Comparison of ENCODE assay signal across 24 mouse cellular contexts in the genomic region with DNA sequence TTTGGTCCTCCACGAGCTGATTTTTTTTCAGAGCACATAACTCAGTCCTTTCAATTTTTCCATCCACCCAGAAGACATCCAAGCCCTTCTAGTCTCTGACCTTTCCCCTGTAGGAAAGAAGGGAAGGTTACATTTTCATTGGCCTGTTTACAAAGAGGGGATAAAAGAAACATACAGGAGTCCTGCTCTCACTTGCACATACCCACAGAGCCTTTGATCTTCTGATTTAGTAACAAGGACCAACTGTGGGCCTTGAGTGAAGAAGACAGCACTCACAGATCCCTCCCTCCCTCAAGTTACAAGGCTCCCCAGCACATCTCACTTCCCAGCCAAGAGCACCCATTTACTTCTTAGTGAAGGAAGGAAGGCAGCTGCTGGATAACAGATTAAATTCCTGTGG. TPM values are rescaled to one million over a fixed set of nuclear protein-coding genes. Genes with fewer than 3 reads are reported as not detected.
DNase-seq lines count a peak whose midpoint lies in the region; ATAC-seq and TF ChIP-seq lines count a peak whose summit lies in the region.
"Had no signal": no experiment of that assay in that cellular context is flagged by ENCODE, and none has a peak within 500 bp of the region (broad histone marks: within the 10 kb centered on the region; RNA-seq: fewer than 3 reads in every experiment).

No protein-coding gene starts in this region.

- DNase-seq in kidney, postnatal 0 days (ENCODE audit: low spot score), result peak; percentile 16
- DNase-seq in kidney, postnatal 14 days, result no peak
- DNase-seq in MEL (ENCODE audit: low read depth, low spot score), result peak; percentile 27
- peak; percentile 29 for DNase-seq in forebrain, embryonic 14.5 days (ENCODE audit: low spot score)
- no peak for DNase-seq in adrenal gland, postnatal 10 days
- DNase-seq: adrenal gland, adult 2 months; cerebellum, adult 8-10 months; cerebellum, postnatal 36 days; embryo, embryonic 11 days; kidney, adult 2 months; lung, postnatal 36 days; right cerebral cortex, postnatal 25 days had no signal

- WGBS in forebrain, embryonic 12.5 days, result 5% methylated on average over 1 of the region's 1 CpGs
- WGBS in forebrain, embryonic 15.5 days, result 7% methylated on average over 1 of the region's 1 CpGs
- WGBS in kidney, postnatal 0 days, result 13% methylated on average over 1 of the region's 1 CpGs
- WGBS in forebrain, embryonic 14.5 days, result 0% methylated on average over 1 of the region's 1 CpGs

- no peak for TF ChIP-seq CTCF in kidney, postnatal 0 days (IDR thresholded peaks at IDR 0.05; ENCODE audit: low read depth)
- TF ChIP-seq CTCF in MEL (IDR thresholded peaks at IDR 0.05 in 2 of 3, conservative IDR thresholded peaks at IDR 0.05 in 1 of 3; ENCODE audit: control insufficient read depth in 1 of 3, insufficient read depth in 1 of 3, low read depth in 2 of 3, low read length in 3 of 3, poor library complexity in 1 of 3, severe bottlenecking in 1 of 3), result no peak

- H3K4me1 ChIP-seq in forebrain, embryonic 12.5 days, result peaks cover 33% of the 10 kb centered on the region
- H3K4me1 ChIP-seq in forebrain, embryonic 15.5 days, result peaks cover 28% of the 10 kb centered on the region
- no peaks in the 10 kb centered on the region for H3K4me1 ChIP-seq in kidney, postnatal 0 days (replicated peaks; ENCODE audit: insufficient read depth, low read length)
- H3K4me1 ChIP-seq in MEL (ENCODE audit: control insufficient read depth in 1 of 2, insufficient read depth in 2 of 2, low read length in 2 of 2), result peaks cover 0 to 3% of the 10 kb centered on the region in 2 experiments; a peak in 1 of 4 replicates
- H3K4me1 ChIP-seq in forebrain, embryonic 14.5 days (ENCODE audit: control insufficient read depth, insufficient read depth, low read length), result peaks cover 14% of the 10 kb centered on the region
- H3K4me1 ChIP-seq: embryonic facial prominence, embryonic 12.5 days; limb, embryonic 13.5 days; stomach, embryonic 15.5 days had no signal

- no peaks in the 10 kb centered on the region for H3K36me3 ChIP-seq in forebrain, embryonic 12.5 days (replicated peaks)
- no peaks in the 10 kb centered on the region for H3K36me3 ChIP-seq in forebrain, embryonic 15.5 days
- no peaks in the 10 kb centered on the region for H3K36me3 ChIP-seq in kidney, postnatal 0 days (ENCODE audit: insufficient read depth, low read length)
- H3K36me3 ChIP-seq in MEL (ENCODE audit: control insufficient read depth in 1 of 2, insufficient read depth in 2 of 2, low read length in 2 of 2), result peaks cover 0 to 5% of the 10 kb centered on the region in 2 experiments; a peak in 3 of 4 replicates
- no peaks in the 10 kb centered on the region for H3K36me3 ChIP-seq in forebrain, embryonic 14.5 days (ENCODE audit: control insufficient read depth, insufficient read depth, low read length)
- H3K36me3 ChIP-seq: embryonic facial prominence, embryonic 12.5 days; limb, embryonic 13.5 days; lung, embryonic 15.5 days; stomach, embryonic 15.5 days had no signal

- H3K4me3 ChIP-seq in forebrain, embryonic 12.5 days (replicated peaks), result no peak overlapping the region
- no peak overlapping the region for H3K4me3 ChIP-seq in forebrain, embryonic 15.5 days
- no peak overlapping the region for H3K4me3 ChIP-seq in kidney, postnatal 0 days (replicated peaks; ENCODE audit: low read depth, low read length)
- H3K4me3 ChIP-seq in MEL (ENCODE audit: control insufficient read depth in 1 of 2, insufficient read depth in 1 of 2, low read depth in 2 of 2, low read length in 2 of 2), result no peak overlapping the region
- no peak overlapping the region for H3K4me3 ChIP-seq in forebrain, embryonic 14.5 days (ENCODE audit: low read depth, low read length)
- H3K4me3 ChIP-seq: embryonic facial prominence, embryonic 12.5 days; left cerebral cortex, adult 2 months; limb, embryonic 13.5 days; lung, embryonic 15.5 days; stomach, embryonic 15.5 days had no signal

- peaks cover 13% of the 10 kb centered on the region; the same call in 1 of the 2 replicates for H3K79me2 ChIP-seq in MEL (ENCODE audit: control insufficient read depth, insufficient read depth, low read length, poor library complexity)

- ATAC-seq in forebrain, embryonic 12.5 days (ENCODE audit: low FRiP score), result peak; percentile 42; the same call in 1 of the 2 replicates
- ATAC-seq in forebrain, embryonic 15.5 days (replicated peaks), result no peak
- no peak for ATAC-seq in kidney, postnatal 0 days (replicated peaks; ENCODE audit: low FRiP score, low read depth)
- ATAC-seq in forebrain, embryonic 14.5 days, result peak; percentile 41; the same call in 1 of the 2 replicates
- ATAC-seq: activated CD4-positive, CD25-positive, alpha-beta regulatory T cell, adult 4 months; CD4-positive, CD25-positive, alpha-beta regulatory T cell, adult 4 months; hindbrain, embryonic 16.5 days had no signal

- H3K27me3 ChIP-seq in forebrain, embryonic 12.5 days, result no peaks in the 10 kb centered on the region
- H3K27me3 ChIP-seq in forebrain, embryonic 15.5 days, result no peaks in the 10 kb centered on the region
- no peaks in the 10 kb centered on the region for H3K27me3 ChIP-seq in kidney, postnatal 0 days (ENCODE audit: insufficient read depth, low read length)
- H3K27me3 ChIP-seq in MEL (ENCODE audit: control insufficient read depth in 1 of 2, insufficient read depth in 2 of 2, low read length in 2 of 2), result no peaks in the 10 kb centered on the region
- no peaks in the 10 kb centered on the region for H3K27me3 ChIP-seq in forebrain, embryonic 14.5 days (replicated peaks; ENCODE audit: control insufficient read depth, insufficient read depth, low read length)
- H3K27me3 ChIP-seq: embryonic facial prominence, embryonic 12.5 days; limb, embryonic 13.5 days; lung, embryonic 15.5 days; stomach, embryonic 15.5 days had no signal

- no peak for TF ChIP-seq POLR2A in MEL (IDR thresholded peaks at IDR 0.05; ENCODE audit: control insufficient read depth in 1 of 2, insufficient read depth in 1 of 2, low read depth in 1 of 2, low read length in 2 of 2, poor library complexity in 1 of 2)

- peak overlapping the region; percentile 75 for H3K27ac ChIP-seq in forebrain, embryonic 12.5 days
- no peak overlapping the region for H3K27ac ChIP-seq in forebrain, embryonic 15.5 days (replicated peaks)
- no peak overlapping the region for H3K27ac ChIP-seq in kidney, postnatal 0 days
- H3K27ac ChIP-seq in MEL (ENCODE audit: control insufficient read depth, low read depth, low read length), result no peak overlapping the region
- no peak overlapping the region for H3K27ac ChIP-seq in forebrain, embryonic 14.5 days (ENCODE audit: low read depth, low read length)
- H3K27ac ChIP-seq: embryonic facial prominence, embryonic 12.5 days; left cerebral cortex, adult 2 months; limb, embryonic 13.5 days; lung, embryonic 15.5 days; stomach, embryonic 15.5 days had no signal

- TF ChIP-seq RAD21 in MEL (IDR thresholded peaks at IDR 0.05; ENCODE audit: low read depth, low read length), result no peak

- no peak overlapping the region for H3K4me2 ChIP-seq in forebrain, embryonic 12.5 days
- H3K4me2 ChIP-seq in forebrain, embryonic 15.5 days (replicated peaks), result no peak overlapping the region
- H3K4me2 ChIP-seq in kidney, postnatal 0 days (ENCODE audit: low read length), result no peak overlapping the region
- H3K4me2 ChIP-seq in forebrain, embryonic 14.5 days (ENCODE audit: low read length), result no peak overlapping the region
- H3K4me2 ChIP-seq: embryonic facial prominence, embryonic 12.5 days; limb, embryonic 13.5 days; liver, embryonic 11.5 days; lung, embryonic 15.5 days; midbrain, embryonic 11.5 days; stomach, embryonic 15.5 days had no signal

- H3K9ac ChIP-seq in forebrain, embryonic 12.5 days, result no peak overlapping the region
- H3K9ac ChIP-seq in forebrain, embryonic 15.5 days (replicated peaks), result no peak overlapping the region
- H3K9ac ChIP-seq in kidney, postnatal 0 days (ENCODE audit: low read depth, low read length), result no peak overlapping the region
- H3K9ac ChIP-seq in MEL (ENCODE audit: control insufficient read depth, low read depth, low read length, poor library complexity, severe bottlenecking), result no peak overlapping the region
- H3K9ac ChIP-seq in forebrain, embryonic 14.5 days (ENCODE audit: low read length), result no peak overlapping the region
- H3K9ac ChIP-seq: embryonic facial prominence, embryonic 12.5 days; limb, embryonic 13.5 days; lung, embryonic 15.5 days; stomach, embryonic 15.5 days had no signal

- no peaks in the 10 kb centered on the region for H3K9me3 ChIP-seq in forebrain, embryonic 12.5 days
- no peaks in the 10 kb centered on the region for H3K9me3 ChIP-seq in forebrain, embryonic 15.5 days
- H3K9me3 ChIP-seq in kidney, postnatal 0 days (replicated peaks; ENCODE audit: low read length), result no peaks in the 10 kb centered on the region
- no peaks in the 10 kb centered on the region for H3K9me3 ChIP-seq in MEL (replicated peaks; ENCODE audit: insufficient read depth, low read length)
- no peaks in the 10 kb centered on the region for H3K9me3 ChIP-seq in forebrain, embryonic 14.5 days (replicated peaks; ENCODE audit: control insufficient read depth, low read length)
- H3K9me3 ChIP-seq: embryonic facial prominence, embryonic 12.5 days; limb, embryonic 13.5 days; lung, embryonic 15.5 days; stomach, embryonic 15.5 days had no signal

- no peak for TF ChIP-seq EP300 in MEL (IDR thresholded peaks at IDR 0.05; ENCODE audit: low read depth in 1 of 2, low read length in 2 of 2)

TF ChIP-seq in MEL, 35 proteins besides CTCF, POLR2A, EP300 and RAD21:
- TF ChIP-seq MYC (IDR thresholded peaks at IDR 0.05; ENCODE audit: low read depth, low read length), result no peak
- TF ChIP-seq TAL1 (IDR thresholded peaks at IDR 0.05; ENCODE audit: low read length), result peak; percentile 10; the same call in 1 of the 2 replicates

RNA-seq across cellular contexts. Expression of a gene that starts 46.3 kb away (rescaled TPM):
- 55.8 and 59.7 TPM in 2 replicates for polyA plus RNA-seq in forebrain, embryonic 12.5 days (2016; fragmentation: Nextera tagmentation; extraction: Ambion mirVana)
- 41.5 and 42.3 TPM in 2 replicates for polyA plus RNA-seq in forebrain, embryonic 15.5 days (2015; fragmentation: Nextera tagmentation; extraction: Ambion mirVana)
- polyA plus RNA-seq in kidney, postnatal 0 days (2015; fragmentation: Nextera tagmentation; extraction: Ambion mirVana), result 8.3 and 9.6 TPM in 2 replicates
- 12.4 and 12.8 TPM in 2 replicates for total RNA-seq in MEL (2012; rRNA removed)
- 100 to 1,000 TPM in 1 of 2 experiments, 10 to 100 TPM in 1; 30.6 to 104 TPM for polyA plus RNA-seq in MEL (2012; ENCODE audit: insufficient read depth in 1 of 2, insufficient read length in 2 of 2, low read depth in 1 of 2, low replicate concordance in 2 of 2, missing spikeins in 1 of 2)
- 34.0 and 43.0 TPM in 2 replicates for polyA plus RNA-seq in forebrain, embryonic 14.5 days (2014; fragmentation: Nextera tagmentation; extraction: Ambion mirVana)
- 10 to 100 TPM; 57.5 to 78.3 TPM for total RNA-seq in adrenal gland, postnatal 10 days (2021)

Comparison
In these comparisons a context has a peak if more than half of its experiments do, and no peak if none do; other contexts are left out.
1. ATAC-seq: peak in forebrain, embryonic 12.5 days (single experiment) and forebrain, embryonic 14.5 days (single experiment); none in forebrain, embryonic 15.5 days (single experiment) and kidney, postnatal 0 days (single experiment).
2. DNase-seq: peak in kidney, postnatal 0 days (single experiment), MEL (single experiment) and forebrain, embryonic 14.5 days (single experiment); none in kidney, postnatal 14 days (single experiment) and adrenal gland, postnatal 10 days (single experiment).